Mouse (Mus musculus) right cerebral cortex, postnatal 10 days (tissue): ENCODE data around the gene Mgll.

Experiments
- DNase-seq, 2 experiments: peaks; one replicate each; pipeline ENCODE4 v3.0.0; 2021; ENCODE audit warnings: low spot score in 2 of 2

The Mgll gene

DNA sequence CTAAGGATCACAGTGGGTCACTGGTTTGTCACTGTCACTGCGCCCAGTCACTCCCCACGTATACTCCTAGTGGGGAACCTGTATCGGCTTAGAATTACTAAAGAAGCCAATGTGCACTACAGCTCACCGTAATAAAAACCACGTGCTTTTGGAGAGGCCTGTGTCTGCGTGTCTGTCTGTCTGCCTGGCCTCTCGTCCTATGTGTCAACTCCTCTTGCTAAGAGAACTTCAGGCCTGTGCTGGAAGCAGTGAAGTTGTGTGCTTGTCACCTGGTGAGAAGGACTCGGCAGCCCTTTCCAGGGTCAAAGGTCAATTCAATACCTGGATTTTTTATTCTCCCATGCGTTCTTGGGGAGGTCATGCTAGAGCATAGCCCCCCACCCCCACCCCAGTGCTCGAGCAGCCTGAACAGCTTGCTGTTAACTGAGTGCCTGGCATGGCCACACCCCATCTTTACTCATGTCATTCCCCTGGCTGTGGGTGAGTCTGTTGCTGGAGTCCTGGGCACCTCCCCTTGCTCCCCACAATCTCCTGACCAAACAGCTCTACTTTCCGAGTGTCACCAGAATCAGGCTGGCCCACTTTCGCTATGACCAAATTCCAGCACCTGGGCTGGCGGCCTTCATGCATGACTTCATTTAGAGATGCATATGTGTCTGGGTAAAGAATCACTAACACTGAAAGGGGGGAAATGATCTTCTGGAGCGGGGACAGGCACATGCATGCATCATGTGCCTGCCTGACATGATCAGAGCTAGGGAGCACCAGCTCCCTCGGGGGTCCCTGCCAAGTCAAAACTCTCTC lies 104.2 kb downstream of the Mgll start:
- DNase-seq = no peak

DNA sequence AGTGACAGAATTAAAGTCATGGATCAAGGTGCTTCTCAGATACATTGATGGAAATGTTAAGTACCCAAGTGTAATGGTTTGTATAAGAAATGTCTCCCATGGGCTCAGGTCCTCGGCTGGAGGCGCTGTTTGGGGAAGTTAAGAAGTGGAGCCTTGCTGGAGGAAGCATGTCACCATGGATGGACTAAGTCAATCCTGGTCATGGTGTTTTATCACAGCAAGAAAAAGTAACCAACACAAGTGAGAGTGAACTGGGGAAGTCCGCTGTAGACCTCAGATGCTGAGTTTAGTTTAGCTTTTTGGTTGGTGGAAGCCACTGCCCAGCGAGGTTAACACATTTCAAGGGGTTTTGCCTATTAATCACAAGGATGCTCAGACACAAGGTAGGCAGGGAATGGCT lies 105.4 kb downstream of the Mgll start:
- DNase-seq = no peak

DNA sequence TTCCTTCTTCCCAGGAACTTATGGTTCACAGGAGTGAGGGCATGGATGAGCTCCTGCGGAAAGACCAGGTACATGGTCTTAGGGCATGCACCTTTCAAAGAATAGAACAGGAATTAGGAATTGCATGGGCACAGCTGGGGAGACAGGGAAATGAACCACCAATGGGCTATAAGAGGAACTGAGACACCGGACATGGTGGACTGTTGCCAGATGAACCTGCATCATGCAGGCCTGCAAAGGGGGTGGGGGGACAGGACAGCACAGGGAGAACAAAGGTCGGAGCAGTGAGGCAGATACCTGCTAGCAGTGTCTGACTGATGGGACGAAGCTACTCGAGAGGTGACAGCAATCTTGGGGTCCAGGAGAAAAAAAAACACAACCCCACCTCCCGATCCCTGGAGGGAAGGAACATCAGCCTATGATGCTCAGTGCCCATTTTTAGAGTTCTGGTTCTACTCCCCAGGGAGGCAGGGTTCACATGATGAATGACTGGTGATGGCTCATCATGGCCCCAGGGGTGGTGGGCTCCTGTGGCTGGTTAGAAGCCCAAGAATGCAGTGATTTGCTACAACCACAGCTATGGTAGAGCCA lies 106.0 kb downstream of the Mgll start:
- DNase-seq = no peak

DNA sequence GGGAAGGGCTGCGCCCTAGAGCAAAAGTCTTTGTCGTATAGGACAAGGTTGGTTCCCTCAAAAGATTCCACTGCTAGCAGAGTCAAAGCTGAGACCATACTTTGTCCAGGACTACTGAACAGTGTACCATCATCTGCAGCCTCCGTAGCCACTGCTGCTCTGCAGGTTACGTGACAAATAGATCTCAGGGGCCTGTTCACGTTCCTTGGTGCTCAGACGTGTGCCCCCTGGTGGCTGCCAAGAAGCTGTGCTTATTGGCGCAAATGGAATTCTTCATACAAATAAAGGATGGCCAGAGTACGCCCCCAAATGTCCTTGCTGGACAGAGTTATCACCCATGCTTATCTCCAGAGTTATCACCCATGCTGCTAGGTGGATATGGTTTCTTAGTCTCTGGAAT lies 107.2 kb downstream of the Mgll start:
- peak; percentile 67 to 72 for DNase-seq

DNA sequence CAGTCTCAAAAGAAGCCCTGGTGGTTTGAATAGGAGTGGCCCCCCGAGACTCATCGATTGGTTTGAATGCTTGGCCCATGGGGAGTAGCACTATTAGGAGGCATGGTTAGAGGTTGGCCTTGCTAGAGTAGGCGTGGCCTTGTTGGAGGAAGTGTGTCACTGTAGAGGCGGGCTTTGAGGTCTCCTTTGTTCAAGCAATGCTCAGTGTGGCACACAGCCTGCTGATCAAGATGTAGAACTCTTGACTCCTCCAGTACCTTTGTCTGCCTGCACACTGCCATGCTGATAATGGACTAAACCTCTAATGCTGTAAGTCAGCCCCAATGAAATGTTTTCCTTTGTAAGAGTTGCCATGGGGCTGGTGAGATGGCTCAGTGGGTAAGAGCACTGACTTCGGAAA lies 108.5 kb downstream of the Mgll start:
- DNase-seq = no peak

DNA sequence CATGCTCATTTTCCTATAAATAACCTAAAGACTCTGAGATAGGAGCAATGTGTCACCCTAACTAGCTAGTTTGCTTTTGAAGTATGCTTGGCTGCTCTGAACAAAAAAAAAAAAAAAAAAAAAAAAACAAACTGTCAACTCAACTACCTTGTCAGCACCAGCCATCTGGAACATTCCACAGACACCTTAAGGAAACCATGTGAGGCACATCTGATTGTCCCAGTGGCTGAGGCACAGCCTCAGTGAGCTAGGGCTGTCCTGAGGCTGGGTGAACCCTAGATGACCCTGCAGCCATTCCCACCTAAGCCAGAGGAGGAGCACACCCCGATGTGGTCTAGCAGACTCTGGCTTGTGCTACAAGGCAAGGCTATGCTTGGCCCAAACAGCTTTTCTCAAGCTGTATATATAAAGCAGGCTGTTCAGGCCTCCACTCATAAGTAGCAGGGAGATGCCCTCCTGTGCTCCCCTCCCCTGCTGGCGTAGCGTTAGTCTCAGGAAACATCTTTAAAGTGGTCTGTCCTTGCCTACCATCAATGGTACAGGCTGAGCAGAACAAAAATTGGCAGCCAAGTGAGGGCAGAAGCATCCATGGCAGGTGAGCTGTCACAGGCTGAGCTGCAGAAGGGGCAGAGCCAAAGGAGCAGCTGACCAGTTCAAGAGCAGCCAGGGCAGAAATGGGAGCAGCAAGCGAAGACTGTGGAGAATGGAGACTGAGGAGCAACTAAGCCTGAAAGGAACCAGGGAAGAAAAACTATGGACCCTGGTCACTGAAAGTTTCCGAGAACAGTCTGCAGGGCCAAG lies 109.3 kb downstream of the Mgll start:
- DNase-seq = no peak

DNA sequence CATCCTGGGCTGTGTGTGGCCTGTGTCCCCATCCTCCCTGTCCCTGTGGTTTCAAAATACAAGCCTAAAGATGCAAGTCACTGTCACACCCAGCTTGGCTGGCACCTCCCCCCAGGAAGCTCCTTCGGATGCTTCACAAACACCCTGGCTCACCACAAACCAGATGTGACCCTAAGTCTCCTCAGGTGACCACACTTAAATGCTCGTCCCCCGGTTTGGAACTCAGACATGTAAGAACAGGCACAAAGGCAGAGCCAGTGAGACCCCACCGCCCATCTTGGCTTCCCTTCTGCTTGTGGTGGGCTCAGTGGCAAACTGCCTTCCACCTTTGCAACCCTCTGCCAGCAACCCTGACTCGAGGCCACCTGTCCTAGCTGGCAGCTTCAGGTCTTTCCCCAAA lies 110.8 kb downstream of the Mgll start:
- no peak for DNase-seq

DNA sequence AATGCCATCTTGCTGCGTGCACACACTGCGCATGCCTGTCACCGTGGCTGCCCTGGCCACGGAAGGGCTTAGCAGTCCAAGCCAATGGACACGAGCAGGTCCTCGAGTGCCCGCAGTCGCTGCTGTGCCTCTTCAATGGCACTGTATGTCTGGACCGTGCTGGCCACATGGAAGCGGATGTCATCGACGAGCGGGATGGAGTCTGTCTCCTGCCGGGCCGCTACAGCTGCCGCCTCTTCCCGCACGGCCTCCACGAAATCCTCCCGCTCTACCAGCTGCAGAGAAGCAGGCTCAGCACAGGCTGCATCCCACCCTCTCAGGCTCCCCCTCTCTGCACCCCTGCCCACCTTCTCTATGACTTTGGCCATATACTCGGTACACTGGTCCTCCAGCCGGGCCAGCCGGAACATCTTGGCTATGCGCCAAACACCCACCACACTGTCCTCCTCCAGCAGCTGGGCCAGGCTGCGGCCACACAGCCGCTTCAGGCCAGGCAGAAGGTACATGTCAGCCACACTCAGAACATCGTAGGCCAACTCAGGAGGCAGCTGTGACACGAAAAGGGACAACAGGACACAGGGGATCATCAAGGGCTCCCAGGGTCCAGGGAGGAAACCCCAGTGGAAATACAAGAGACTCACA lies 112.1 kb downstream of the Mgll start:
- no peak for DNase-seq

DNA sequence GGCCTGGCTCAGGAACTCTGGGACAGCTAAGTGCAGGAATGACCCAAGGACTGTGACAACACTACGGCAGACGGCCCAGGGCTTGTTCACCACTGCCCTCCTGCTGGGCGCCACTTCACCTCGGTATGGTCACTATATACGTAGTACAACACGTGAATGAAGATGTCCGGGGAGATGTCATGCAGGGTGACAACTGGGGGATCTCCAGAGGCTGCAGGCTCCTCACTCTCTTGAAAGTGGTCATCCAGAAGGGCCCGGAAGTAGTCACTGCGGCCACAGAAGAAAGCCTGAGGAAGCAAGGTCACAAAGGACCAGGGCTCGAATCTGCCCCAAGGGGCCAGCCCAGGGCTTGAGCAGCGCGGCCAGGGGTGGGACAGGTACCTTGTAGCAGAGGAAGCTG lies 113.8 kb downstream of the Mgll start:
- DNase-seq = no peak

DNA sequence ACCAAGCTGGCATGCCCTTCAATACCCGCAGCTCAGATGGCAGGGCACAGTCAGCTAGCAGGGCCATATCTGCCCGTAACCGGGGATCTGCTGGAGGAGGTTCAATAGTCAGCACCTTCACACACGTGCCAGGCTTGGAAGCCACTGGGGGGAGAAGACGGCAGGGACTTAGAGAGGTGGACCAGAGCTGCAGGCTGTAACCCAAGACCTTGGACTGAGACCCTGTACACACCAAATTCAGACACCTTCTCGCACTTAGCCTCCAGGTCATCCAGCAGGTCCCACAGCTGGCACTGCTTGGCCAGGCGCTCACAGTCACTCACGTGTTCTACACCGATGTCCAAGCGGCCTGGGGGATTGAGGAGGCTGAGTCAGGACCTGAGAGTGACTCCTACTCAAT lies 114.4 kb downstream of the Mgll start:
- DNase-seq = no peak

DNA sequence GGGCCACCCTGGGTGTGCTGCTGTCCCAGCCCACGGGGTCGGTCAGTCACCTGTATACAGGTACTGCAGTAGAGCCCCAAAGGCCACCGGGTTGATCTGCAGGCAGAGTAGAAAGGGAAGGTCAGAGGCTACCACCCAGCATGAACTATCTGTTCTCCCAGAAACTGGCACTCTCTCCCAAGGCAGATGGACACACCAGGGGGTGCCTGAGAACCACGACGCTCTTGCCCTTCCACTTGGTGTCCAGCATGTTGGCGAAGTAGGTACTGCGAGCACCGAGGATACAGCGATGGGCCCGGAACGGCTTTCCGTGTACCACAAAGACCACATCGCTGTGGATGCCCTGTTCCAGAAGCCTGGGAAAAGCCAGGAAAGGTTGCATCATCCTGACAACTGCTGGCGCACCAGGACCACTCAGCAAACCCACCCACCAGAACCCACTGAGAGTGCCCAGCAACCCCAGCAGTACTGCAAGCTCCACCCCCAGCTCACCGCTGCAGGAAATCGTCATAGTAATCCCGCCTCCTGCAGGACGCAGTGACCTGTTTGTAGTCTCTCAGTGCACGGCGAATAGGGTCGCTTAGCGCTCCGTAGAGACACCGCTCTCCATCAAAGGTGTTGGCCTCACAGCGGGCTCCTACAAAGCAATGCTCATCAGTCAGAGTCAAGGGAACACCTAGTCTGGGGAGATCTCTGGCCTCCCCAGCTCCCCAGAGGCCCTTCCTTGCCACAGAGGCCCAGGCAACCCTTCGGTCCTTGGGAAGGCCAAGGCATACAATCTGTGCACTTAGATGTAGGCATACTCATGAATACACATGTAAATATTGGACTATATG lies 115.1 kb downstream of the Mgll start:
- no peak for DNase-seq

DNA sequence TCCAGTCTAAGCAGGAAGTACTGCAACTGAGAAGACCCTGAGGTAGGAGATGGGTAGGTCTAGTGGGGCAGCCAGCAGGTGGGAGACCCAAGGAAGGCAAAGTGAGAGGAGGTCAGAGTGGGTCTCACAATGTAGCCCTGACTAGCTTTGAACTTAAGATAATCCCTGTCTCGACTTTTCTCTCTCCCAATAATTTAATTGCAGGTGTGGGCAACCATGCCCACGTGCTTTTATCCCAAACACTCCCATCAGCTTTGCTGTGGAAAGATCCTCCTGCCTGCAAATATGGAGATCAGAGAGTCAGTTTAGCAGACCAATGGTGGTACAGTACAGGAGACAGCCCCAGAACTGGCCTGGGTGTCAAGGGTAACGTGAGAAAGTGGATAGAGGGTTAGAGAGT lies 116.0 kb downstream of the Mgll start:
- DNase-seq = no peak

DNA sequence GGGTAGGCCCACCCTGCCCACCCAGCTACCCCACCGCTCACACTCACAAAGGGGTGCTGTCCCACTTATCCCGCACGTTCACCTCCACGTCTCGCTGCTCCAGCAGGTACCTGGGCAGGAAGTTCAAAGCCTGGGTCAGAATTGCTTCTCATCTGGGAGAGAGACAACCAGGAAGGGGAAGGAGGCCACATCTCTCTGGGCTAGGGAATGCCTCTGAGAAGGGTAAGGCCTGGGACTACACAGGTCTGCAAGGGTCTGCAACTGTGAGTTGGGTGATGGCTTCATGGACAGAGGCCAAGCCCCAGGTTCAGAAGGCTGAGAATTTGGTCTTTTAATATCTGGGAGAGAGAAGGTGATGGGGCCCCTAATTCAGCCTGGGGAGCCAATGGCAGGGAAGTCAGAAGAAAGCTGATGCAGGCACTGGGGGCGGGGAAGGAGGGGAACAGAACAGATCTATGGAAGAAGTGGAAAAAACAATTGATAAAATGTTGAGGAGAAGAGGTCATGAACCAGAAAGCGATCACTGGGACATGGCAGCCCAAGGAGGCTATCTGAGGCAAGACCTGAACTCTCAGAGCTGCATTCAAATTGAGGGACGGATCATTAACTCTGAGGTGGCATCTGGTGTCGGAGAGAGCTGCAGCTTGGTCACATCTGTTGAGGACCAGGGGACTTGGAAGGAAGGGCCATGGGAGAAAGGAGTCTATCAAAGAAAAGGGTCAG lies 116.7 kb downstream of the Mgll start:
- no peak for DNase-seq

DNA sequence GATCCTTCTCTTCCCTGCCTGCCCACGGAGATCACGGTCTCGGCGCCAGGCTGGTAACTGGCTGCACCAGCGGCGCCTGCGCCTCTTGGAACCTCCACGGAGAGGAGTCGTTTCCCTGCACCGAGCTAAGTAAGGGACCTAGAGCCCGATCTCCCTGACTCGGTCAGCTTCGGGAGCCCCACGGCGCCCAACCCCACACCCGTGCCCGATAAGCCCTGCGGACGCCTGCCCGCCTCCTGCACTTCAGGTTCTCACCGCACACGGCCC lies 117.2 kb downstream of the Mgll start:
- DNase-seq = no peak

DNA sequence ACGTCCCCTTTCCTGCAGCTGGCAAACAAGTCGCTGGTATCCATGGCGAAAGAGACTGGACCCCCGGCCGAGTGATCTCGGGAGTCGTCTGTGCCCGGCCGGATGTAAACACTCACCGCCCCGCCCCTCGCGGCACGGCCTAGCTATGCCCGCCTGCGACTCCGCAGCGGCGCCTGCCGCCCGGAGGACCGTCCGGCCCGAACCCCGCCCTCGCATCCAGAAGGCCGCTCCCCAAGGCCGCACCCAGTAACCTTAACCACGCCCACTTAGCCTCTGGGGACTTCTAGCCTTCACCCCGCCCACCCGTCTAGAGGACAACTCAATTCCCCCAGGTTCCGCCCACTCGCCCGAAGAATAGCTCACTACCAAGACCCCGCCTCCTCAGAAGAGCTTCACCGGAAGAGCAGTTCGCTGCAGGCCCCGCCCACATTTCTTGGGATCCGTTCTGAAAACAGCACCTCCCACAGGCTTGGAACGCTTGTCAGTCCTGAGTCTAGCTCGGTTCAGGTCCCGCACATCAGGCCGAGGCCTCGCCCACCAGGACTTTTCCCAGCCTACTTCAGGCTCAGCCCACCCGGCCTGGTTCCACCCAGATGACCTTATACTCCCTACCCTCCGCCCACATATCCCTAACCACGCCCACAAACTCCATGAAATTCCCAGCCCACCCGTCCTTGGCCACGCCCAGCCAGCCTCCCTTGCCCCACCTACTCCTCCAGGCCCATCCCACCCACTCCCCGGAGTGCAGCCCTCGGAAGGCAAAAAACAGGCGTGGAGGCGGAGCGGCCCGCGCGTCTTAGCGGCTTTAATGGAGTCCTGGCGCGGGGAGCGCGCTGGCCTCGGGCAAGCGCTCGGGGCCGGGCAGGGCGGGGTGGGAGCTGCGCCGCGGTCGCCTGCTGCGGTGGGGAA lies 117.8 kb downstream of the Mgll start, which contains the start of gene Abtb1:
Gene Abtb1 (minus strand): TSS at position 204 of the 909 bp plus-strand sequence.
- DNase-seq = peak; percentile 99 to 100

DNA sequence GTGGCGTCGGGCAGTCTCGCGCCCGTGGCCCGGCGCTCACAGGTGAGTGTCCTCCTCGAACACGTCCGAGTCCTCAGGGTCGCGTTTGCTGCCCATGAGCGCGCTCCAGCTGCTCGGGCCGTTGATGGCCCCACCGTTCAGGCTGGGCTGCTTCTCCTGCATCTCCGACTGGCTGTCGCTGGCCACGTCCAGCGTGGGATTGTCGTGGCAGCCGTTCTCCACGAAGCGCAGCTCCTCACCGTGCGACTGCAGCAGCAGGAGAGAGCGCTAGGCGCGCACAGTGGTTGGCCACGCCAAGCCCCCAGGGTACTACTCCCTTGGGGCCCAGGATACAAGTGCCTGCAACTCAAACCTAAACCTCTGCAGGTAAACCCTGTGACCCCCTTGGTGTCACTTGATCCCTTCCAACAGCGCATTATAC lies 118.5 kb downstream of the Mgll start:
- DNase-seq = peak; percentile 70 to 81

DNA sequence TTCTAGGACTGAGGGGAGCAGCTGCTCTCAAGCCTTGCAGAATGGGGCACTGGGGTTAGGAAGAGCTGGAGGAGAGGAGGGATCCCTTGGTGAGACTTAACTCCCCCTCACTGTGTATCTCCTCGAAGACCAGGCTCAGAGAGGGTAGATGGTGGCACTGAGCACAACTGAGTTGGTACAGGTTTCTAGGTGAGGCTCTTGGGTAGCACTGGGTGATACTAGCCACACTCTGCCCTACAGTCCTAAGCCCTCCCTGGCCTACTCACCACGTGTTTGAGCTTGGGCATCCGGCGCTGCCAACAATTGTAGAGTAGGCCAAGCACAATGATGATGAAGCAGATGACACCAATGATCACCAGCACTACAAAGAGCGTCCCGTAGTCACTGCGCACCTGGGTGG lies 119.0 kb downstream of the Mgll start:
- no peak for DNase-seq

DNA sequence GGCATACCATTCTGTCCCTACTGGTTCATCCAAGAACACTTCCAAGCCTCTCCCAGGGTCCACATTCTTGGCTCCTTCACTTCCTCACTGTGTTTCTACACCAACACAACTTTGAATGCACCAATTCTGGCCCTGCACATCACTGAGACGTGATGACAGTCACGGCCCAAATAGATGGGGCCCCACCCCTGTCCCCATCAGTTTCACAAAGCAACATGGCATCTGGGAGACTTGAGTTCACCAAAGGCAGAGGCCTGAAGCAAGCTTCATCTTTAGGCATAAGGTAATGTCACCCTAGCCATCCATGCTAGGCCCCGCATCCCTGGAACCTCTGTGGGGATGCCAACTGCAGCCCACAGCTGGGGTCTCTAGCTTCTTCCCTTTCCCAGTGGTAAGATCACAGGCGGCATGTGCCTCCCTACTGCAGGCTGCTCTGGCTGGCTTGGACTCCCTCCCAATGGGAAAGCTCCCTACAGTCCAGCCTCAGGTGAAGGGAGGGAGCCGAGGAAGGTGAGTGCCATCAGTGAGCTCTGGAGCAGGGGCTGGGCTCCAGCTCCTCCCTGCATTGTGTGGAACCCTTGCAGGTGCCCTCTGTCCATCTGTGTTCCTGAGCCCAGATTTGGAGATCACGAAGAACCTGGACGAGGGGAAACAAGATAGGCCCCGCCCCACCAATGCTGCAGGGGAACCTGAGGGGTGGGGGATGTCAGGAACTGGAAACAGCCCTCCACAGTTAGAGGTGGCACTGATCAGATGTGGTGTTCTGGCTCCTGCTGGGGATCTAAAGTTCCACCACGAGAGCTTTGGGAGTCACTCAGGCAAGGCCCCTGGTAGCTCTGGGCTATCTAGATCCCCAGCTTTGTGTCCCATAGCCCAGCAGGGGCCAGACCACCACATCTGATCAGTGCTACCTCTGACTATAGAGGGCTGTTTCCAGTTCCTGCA lies 119.8 kb downstream of the Mgll start:
- no peak for DNase-seq
